Mouse (Mus musculus) lung, adult 2 months (tissue): Measurements from ENCODE around the gene Gpcpd1.

Experiments used
- CTCF ChIP-seq: fragments of 200-500 bp; IDR thresholded peaks from 2 replicates; pipeline ENCODE4 v1.5.1; 2011; ENCODE audit warnings: mild to moderate bottlenecking, low read length, control low read depth; ENCODE audit not compliant: insufficient read depth
- POLR2A ChIP-seq: fragments of 200-500 bp; IDR thresholded peaks from 2 replicates; pipeline ENCODE4 v1.6.1; 2011; ENCODE audit warnings: low read depth, mild to moderate bottlenecking, control low read depth, low read length, borderline replicate concordance; ENCODE audit errors: extremely low read depth

DNA sequence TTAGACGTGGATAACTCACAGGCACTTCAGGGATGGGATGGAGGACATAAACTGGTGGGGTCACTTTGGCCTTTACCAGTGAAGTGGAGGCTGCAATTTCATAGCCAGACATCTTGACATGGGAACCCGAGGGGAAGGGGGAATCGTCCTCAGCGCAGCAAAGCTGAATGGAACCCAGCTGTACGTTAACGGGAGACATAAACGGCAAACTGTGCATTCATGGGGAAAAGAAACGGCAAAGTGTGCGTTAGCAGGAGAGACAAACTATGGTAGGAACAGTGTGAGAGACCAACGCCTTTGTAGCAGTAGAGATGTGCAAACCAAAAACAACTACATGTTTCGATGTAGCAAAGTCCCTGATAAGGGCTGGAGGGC, 74.6 kb downstream of the Gpcpd1 start:
- TF ChIP-seq CTCF, result no peak
- TF ChIP-seq POLR2A, result no peak
